Mouse (Mus musculus) heart, embryonic 14.5 days (tissue): Measurements from ENCODE around the gene 3110040N11Rik. TPM values are rescaled to one million over a fixed set of nuclear protein-coding genes. Genes with fewer than 3 reads are reported as not detected.
A peak's percentile ranks its signal among the peaks of the same experiment; 100 is the strongest.

Source experiments
- ATAC-seq: fragments of 200-750 bp; cut with Nextera tagmentation; 2 replicates; pipeline ENCODE4 v1.8.0; 2017; ENCODE audit warnings: low read depth, moderate TSS enrichment; ENCODE audit not compliant: insufficient number of reproducible peaks, insufficient read depth, low FRiP score
- H3K27ac ChIP-seq, 2 experiments: fragments of 200-500 bp in 1 of 2; fragments of 300-500 bp in 1 of 2; sonication (generic) in 1 of 2; replicated peaks in 1 of 2; 2 replicates each; pipeline ENCODE4 v1.5.1; 2012 to 2014; ENCODE audit warnings: low read depth in 2 of 2, low read length in 2 of 2, control low read depth in 1 of 2, mild to moderate bottlenecking in 1 of 2, mixed read lengths in 1 of 2; ENCODE audit not compliant: control insufficient read depth in 1 of 2, insufficient read depth in 1 of 2
- H3K27me3 ChIP-seq: fragments of 300-500 bp; sonication (generic); 2 replicates; pipeline ENCODE4 v1.6.1; 2014; ENCODE audit warnings: mild to moderate bottlenecking, low read length, control low read depth; ENCODE audit not compliant: control insufficient read depth, insufficient read depth
- H3K36me3 ChIP-seq: fragments of 300-500 bp; sonication (generic); 2 replicates; pipeline ENCODE4 v1.6.1; 2014; ENCODE audit warnings: mild to moderate bottlenecking, control low read depth, low read length, mixed read lengths; ENCODE audit not compliant: control insufficient read depth, insufficient read depth
- H3K4me1 ChIP-seq, 2 experiments: fragments of 200-500 bp in 1 of 2; fragments of 300-500 bp in 1 of 2; sonication (generic) in 1 of 2; 2 replicates each; pipeline ENCODE4 v1.6.1; 2012 to 2014; ENCODE audit warnings: low read length in 2 of 2, control low read depth in 1 of 2, mixed read lengths in 1 of 2; ENCODE audit not compliant: control insufficient read depth in 2 of 2, insufficient read depth in 2 of 2
- H3K4me2 ChIP-seq: fragments of 300-500 bp; sonication (generic); 2 replicates; pipeline ENCODE4 v1.6.1; 2014; ENCODE audit warnings: mild to moderate bottlenecking, low read length
- H3K4me3 ChIP-seq, 2 experiments: fragments of 200-500 bp in 1 of 2; fragments of 300-500 bp in 1 of 2; sonication (generic) in 1 of 2; 2 replicates each; pipeline ENCODE4 v1.5.1; 2012 to 2014; ENCODE audit warnings: low read length in 2 of 2, mild to moderate bottlenecking in 2 of 2, control low read depth in 1 of 2, low read depth in 1 of 2, moderate library complexity in 1 of 2; ENCODE audit not compliant: control insufficient read depth in 1 of 2, insufficient read depth in 1 of 2
- H3K9ac ChIP-seq: fragments of 300-500 bp; sonication (generic); 2 replicates; pipeline ENCODE4 v1.6.1; 2014; ENCODE audit warnings: mild to moderate bottlenecking, low read length
- H3K9me3 ChIP-seq: fragments of 300-500 bp; sonication (generic); 2 replicates; pipeline ENCODE4 v1.6.1; 2016; ENCODE audit warnings: low read length, control low read depth; ENCODE audit not compliant: control insufficient read depth
- WGBS: fragments of 180-500 bp; shearing (Covaris S2); extraction: QIAGEN DNeasy Blood & Tissue Kit; methylation state at CpG from one replicate; pipeline ENCODE4 v1.1.7; 2014; 5-methylcytosine and 5-hydroxymethylcytosine counted together
- polyA plus RNA-seq: library from polyadenylated mRNA; unstranded; fragments of >200 nt; fragmentation: Nextera tagmentation; extraction: Ambion mirVana; gene quantifications from 2 replicates; pipeline ENCODE4 v1.2.1, GENCODE M21; 2014

Gene 3110040N11Rik
- polyA plus RNA-seq, 1 experiment from 2014 or later: 33.9 TPM

DNA sequence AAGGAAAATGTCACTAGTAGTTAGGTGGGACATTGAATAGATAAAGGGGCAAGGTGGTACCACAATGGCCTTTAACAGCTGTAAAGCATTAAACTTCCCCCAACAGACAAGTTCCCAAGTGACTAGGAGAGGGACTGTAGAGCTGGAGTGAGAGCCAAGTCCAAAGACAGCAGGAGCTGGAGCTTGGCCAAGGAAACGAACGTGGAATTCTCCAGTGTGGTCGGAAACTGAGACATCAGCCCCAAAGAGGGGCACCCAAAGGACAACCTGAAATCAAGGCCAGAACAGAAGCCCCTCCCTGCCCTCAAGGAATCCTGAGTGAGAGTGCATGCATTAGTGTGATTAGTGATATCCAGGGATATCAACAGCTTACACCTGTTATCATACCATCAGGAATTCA, 36.1 kb upstream of the 3110040N11Rik start:
- no peak for ATAC-seq
- peak overlapping the region; percentile 55 for H3K4me2 ChIP-seq
- H3K4me1 ChIP-seq: peaks cover 8 to 44% of the 10 kb centered on the region in 2 experiments
- 0% methylated on average over 3 of the region's 3 CpGs for WGBS
- H3K9ac ChIP-seq: peak overlapping the region; percentile 14; the same call in 1 of the 2 replicates
- peak overlapping the region in 1 of 2 experiments; percentile 6; a peak in 1 of 4 replicates for H3K4me3 ChIP-seq
- no peaks in the 10 kb centered on the region for H3K9me3 ChIP-seq
- H3K27me3 ChIP-seq: no peaks in the 10 kb centered on the region
- H3K36me3 ChIP-seq: no peaks in the 10 kb centered on the region
- H3K27ac ChIP-seq: peak overlapping the region; percentile 1 to 58; a peak in 3 of 4 replicates

DNA sequence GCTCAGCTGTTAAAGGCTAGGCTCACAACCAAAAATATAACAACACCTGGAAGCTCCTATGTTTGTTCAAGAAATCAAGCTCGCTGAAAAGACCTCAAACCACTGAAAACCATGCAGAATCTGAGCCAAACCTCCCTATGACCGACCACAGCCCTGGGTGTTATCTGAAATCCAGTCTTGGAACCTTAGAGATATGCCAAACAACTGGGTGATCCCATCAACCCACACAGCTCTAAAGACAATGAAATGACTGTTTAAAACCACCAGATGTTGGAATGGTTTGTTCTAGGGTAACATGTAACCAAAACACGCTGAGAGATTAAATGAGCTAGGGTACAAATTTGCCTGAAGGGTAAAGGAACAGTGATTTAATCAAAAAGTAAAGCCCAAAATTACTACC, 35.6 kb upstream of the 3110040N11Rik start:
- H3K9me3 ChIP-seq: no peaks in the 10 kb centered on the region
- peak overlapping the region; percentile 55 for H3K4me2 ChIP-seq
- peaks cover 6 to 41% of the 10 kb centered on the region in 2 experiments for H3K4me1 ChIP-seq
- H3K4me3 ChIP-seq: no peak overlapping the region
- WGBS: 52% methylated on average over 3 of the region's 3 CpGs
- peak overlapping the region; percentile 25; the same call in 1 of the 2 replicates for H3K9ac ChIP-seq
- no peaks in the 10 kb centered on the region for H3K36me3 ChIP-seq
- ATAC-seq: no peak
- no peaks in the 10 kb centered on the region for H3K27me3 ChIP-seq
- H3K27ac ChIP-seq: no peak overlapping the region

DNA sequence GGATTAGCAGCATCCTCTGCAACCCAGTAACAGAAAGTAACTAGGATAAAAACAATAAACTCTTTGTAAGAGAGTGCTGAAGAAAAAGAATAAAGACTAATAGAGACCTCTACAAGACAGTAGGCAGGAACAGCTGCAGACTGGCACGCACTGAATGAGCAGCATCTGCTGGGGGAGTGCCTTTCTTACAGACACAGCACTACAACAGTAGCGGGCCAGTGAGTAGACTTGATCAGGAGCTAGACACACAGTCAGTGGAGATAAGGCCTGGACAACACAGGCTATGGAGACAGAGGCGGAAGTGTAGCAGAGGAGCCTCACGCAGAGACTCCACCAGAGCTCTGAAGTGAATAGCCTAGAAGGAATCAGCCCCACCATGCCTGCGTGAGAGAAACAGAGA, 16.8 kb upstream of the 3110040N11Rik start:
- no peak overlapping the region for H3K9ac ChIP-seq
- no peak for ATAC-seq
- no peak overlapping the region for H3K4me3 ChIP-seq
- H3K36me3 ChIP-seq: peaks cover 29% of the 10 kb centered on the region
- no peaks in the 10 kb centered on the region for H3K27me3 ChIP-seq
- H3K4me1 ChIP-seq: peaks cover 4 to 6% of the 10 kb centered on the region in 2 experiments; a peak in 3 of 4 replicates
- H3K4me2 ChIP-seq: no peak overlapping the region
- 30% methylated on average over 5 of the region's 5 CpGs for WGBS
- H3K9me3 ChIP-seq: no peaks in the 10 kb centered on the region
- peak overlapping the region in 1 of 2 experiments; percentile 49; a peak in 2 of 4 replicates for H3K27ac ChIP-seq

DNA sequence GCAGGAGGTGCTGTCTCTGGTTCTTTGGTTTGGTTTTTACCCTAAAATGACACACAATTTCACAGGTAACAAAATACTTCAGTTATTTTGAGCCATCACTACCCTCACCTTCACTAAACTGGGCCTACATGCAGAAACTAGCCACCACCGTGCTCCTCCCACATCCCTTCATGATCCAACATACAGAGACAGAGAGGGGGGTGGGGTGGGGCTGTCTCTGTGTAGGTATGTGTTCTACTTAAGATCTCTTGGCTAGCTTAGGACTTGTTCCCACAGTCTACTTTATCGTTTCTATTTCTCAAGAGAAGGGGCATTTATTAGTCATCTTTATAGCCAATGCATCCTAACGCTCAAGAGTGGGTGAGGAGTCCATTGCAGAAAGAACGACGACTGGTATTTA, 742 bp downstream of the 3110040N11Rik start:
- peak overlapping the region; percentile 81 for H3K9ac ChIP-seq
- ATAC-seq: no peak
- WGBS: 5% methylated on average over 5 of the region's 5 CpGs
- peaks cover 2 to 10% of the 10 kb centered on the region in 2 experiments for H3K4me1 ChIP-seq
- H3K27me3 ChIP-seq: no peaks in the 10 kb centered on the region
- peaks cover 35% of the 10 kb centered on the region for H3K36me3 ChIP-seq
- peak overlapping the region; percentile 88 for H3K4me2 ChIP-seq
- no peaks in the 10 kb centered on the region for H3K9me3 ChIP-seq
- H3K27ac ChIP-seq: peak overlapping the region; percentile 93 to 95
- H3K4me3 ChIP-seq: peak overlapping the region; percentile 55 to 60

DNA sequence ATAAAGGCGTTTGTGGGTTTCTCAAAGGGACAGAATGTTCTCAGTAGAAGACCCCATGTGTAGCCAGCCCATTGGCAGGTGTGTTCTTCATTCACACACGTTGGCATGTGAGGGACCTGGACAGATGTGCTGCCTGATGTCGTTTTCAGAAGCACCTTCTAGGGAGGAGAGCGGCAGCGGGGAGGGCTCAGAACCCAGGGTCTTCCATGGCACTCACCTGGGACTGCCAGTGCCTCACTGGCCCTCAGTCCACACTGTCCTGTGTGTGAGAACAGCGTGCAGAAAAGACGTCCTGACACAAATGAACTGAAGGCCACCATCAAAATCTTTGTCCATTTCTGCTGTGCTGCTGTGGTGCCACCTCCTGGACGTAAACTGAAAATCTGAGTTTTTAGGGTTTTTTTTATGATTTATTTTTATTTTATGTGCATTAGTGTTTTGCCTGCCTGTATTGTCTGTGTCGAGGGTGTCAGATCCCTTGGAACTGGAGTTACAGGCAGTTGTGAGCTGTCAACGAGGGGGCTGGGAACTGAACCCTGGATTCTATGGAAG, 11.5 kb downstream of the 3110040N11Rik start:
- peaks cover 3 to 9% of the 10 kb centered on the region in 2 experiments; a peak in 2 of 4 replicates for H3K4me1 ChIP-seq
- H3K9me3 ChIP-seq: peaks cover 8% of the 10 kb centered on the region
- no peak overlapping the region for H3K4me3 ChIP-seq
- no peak overlapping the region for H3K27ac ChIP-seq
- ATAC-seq: no peak
- WGBS: 72% methylated on average over 10 of the region's 10 CpGs
- H3K9ac ChIP-seq: no peak overlapping the region
- H3K27me3 ChIP-seq: no peaks in the 10 kb centered on the region
- no peak overlapping the region for H3K4me2 ChIP-seq
- H3K36me3 ChIP-seq: peaks cover 36% of the 10 kb centered on the region

DNA sequence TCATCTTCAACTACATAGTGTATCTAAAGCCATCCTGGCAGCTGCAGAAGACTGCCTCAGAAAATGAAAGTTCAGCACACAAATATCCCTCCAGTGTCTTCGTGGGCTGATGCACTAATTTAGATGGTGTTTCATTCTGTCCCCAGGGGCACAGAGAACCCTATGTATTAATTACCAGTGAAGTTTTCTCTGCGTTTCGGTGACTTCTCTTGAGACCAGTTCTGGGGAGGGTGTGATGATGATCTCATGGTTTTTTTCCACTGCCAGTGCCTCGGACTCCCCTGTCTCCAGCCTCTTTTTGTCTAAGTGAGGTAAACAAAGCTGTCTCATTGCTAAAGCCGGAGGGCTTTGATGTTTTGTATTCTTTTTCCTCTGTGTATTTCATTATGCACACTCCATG, 14.0 kb downstream of the 3110040N11Rik start:
- no peak overlapping the region for H3K4me2 ChIP-seq
- peaks cover under 1% of the 10 kb centered on the region for H3K9me3 ChIP-seq
- WGBS: 77% methylated on average over 5 of the region's 5 CpGs
- no peak overlapping the region for H3K27ac ChIP-seq
- H3K4me1 ChIP-seq: peaks cover 6 to 11% of the 10 kb centered on the region in 2 experiments; a peak in 2 of 4 replicates
- H3K4me3 ChIP-seq: no peak overlapping the region
- no peaks in the 10 kb centered on the region for H3K27me3 ChIP-seq
- H3K9ac ChIP-seq: no peak overlapping the region
- no peak for ATAC-seq
- H3K36me3 ChIP-seq: peaks cover 13% of the 10 kb centered on the region

DNA sequence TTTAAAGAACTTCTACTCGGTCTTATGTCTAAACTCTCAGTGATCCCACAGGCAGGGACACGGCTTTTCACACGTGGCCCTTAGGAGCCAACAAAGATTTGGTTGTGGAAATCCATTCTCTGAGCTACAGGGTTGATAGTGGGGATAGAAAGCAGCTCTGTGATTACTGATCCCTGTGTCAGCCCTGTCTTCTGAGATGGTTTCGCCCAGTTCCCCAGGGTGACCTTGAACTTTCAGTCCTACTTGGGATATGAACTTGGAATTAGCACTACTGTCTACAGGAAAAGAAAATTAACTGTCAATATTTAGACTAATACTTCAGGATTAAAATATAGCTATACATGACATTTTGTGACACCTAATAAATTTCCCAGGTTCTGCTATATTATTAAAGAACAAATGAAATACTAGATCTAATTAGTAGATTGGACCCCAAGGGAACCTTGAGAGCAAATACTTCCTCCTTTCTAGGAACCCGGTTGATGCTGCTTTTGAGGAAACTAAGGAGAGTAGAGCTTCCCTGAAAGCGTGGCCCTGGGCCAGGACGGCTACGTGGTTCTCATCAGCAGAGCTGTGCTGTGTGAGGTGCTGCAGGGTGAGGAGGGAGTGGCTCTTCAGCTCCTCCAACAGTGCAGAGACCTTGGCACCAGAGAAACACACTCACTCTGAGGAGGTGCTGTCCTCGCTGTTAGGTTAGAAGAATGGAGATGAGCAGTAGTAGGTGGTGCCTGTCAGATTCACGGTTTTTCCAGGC, 16.3 kb downstream of the 3110040N11Rik start:
- Histone ChIP-seq H3K9me3 (no peaks in the 10 kb centered on the region), H3K4me1 (peaks cover 6 to 11% of the 10 kb centered on the region in 2 experiments; a peak in 2 of 4 replicates), H3K36me3 (peaks cover 3% of the 10 kb centered on the region; the same call in 1 of the 2 replicates), H3K4me3 (no peak overlapping the region), H3K27ac (no peak overlapping the region), H3K27me3 (no peaks in the 10 kb centered on the region), H3K4me2 (no peak overlapping the region), H3K9ac (no peak overlapping the region)
- ATAC-seq: no peak
- WGBS: 55% methylated on average over 10 of the region's 10 CpGs
